Mouse (Mus musculus) spleen, adult 2 months (tissue): ENCODE results near the gene Serinc5.

ENCODE experiments used
- CTCF ChIP-seq: fragments of 200-500 bp; IDR thresholded peaks from 2 replicates; pipeline ENCODE4 v1.5.1; 2011; ENCODE audit warnings: mild to moderate bottlenecking, inconsistent platforms; ENCODE audit not compliant: insufficient read depth, insufficient read length, insufficient replicate concordance; ENCODE audit errors: extremely low read depth
- POLR2A ChIP-seq: fragments of 200-500 bp; IDR thresholded peaks from 2 replicates; pipeline ENCODE4 v1.6.1; 2011; ENCODE audit warnings: low read depth, low read length, inconsistent platforms

DNA sequence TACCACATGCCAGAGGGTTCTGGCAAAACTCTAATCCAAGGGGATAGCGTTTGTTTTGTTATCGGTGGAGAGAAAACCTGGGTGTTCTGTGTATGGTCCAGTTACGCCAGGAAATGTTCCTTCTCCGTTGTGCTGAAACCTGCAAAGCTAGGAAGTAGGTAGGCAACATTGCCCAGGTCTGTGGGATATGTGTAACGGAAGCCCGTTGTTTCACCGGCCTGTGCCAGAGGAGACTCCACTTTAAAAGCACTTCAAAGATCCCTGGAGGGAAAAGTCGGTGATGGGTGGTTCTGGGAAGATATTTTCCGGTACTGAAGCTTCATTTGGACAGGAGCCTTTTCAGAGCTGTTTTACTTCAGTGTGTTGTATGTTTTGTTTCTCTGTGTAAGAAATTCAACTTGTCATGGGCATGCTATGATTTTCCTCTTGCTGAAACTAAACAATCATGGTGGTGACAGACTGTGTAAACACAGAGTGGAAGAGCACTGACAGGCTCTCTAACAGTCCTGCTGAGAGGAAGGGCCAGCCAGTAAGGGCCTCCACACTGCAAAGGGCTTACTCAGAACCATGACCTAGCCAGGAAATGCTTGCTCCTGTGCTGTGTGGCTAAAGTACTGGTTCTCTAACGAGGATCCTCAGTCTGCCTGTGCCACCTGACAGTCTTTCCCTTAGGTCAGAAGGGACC is 83.1 kb downstream of the Serinc5 start:
- TF ChIP-seq POLR2A (no peak), CTCF (no peak)
